Mouse (Mus musculus) urinary bladder, adult 18-20 months (tissue): ENCODE data around the gene Vav3.

Source experiments
- DNase-seq, 2 experiments: peaks; one replicate each; pipeline ENCODE4 v3.0.0; 2022; ENCODE audit warnings: low spot score in 2 of 2, mixed read lengths in 2 of 2

The Vav3 gene

GRCm38 (mm10) chr3:109340274-109341070, at the start of gene Vav3:
Gene Vav3 (plus strand): TSS chr3:109340653.
- peak; percentile 20 to 52 for DNase-seq

DNA sequence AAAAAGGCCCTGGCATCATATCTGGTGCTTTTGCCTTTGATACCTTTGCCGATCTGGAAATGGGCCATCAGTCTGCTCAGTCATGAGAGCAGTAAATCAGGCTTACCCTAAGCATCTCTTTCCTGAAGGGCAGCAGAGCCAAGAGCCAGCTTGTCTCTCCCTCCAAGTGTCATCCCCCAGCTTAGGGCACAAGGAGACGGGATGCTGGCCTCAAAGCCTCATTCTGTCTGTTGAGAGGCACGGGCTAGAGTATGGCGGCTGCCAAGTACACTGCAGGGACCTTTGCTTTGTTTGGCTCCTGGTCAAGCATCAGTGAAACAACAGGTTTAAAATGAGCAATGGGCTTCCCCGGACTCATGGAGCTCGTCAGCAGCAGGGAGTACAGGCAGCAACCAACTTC, 41.6 kb upstream of the Vav3 start:
- no peak for DNase-seq

- DNase-seq, result no peak
These were observed 41.0 kb upstream of the Vav3 start for GRCm38 (mm10) chr3:109299303-109300074.

GRCm38 (mm10) chr3:109302059-109302458, 38.4 kb upstream of the Vav3 start:
- DNase-seq, result no peak

- DNase-seq, result no peak
These were observed 33.0 kb upstream of the Vav3 start for GRCm38 (mm10) chr3:109307406-109307805.

- no peak for DNase-seq
These were observed 32.0 kb upstream of the Vav3 start for GRCm38 (mm10) chr3:109308468-109308867.

- DNase-seq, result peak in 1 of 2 experiments; percentile 18
These were observed 30.9 kb upstream of the Vav3 start for GRCm38 (mm10) chr3:109309317-109310265.

- DNase-seq, result no peak
These were observed 29.2 kb upstream of the Vav3 start for GRCm38 (mm10) chr3:109311172-109311824.

GRCm38 (mm10) chr3:109311875-109312274, 28.6 kb upstream of the Vav3 start:
- DNase-seq, result no peak

DNA sequence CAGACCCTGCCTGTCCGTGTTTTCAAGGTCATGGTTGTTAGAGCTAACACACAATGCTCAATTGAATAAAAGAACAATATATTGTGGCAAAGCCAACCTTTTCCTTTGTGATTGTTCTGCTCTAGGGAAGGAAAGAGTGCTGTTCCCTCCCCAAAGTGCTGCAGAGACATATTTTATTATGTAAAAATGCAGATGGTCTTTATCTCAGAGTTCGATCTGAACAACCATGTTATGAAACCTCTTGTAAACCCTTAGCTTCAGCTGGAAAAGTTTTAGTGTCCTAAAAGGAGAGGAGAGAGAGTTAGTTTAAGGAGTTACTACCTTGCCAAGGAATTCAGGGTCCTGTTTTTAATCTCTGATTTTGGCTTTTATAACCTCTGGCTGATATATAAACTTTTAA, 27.0 kb upstream of the Vav3 start:
- no peak for DNase-seq

DNA sequence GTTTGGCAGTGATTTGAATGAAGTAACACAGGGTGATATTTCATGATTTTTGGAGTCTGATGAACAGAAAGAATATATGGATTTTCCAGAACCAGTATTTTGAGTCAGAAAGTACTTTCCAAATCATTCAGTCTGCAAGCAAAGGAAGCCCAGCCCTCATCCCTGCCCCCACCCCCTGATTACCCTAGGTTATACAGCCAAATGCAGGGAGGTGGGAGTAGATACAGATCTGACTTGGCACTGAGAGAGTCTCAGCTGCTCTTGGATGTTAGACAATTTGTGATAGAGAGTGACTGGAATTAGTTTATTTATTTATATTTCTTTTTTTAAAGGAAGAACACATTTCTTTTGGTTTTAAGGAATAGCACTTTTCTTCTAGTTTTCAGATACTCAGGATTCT, 18.2 kb upstream of the Vav3 start:
- no peak for DNase-seq

GRCm38 (mm10) chr3:109323447-109324300, 16.8 kb upstream of the Vav3 start:
- DNase-seq, result no peak

DNA sequence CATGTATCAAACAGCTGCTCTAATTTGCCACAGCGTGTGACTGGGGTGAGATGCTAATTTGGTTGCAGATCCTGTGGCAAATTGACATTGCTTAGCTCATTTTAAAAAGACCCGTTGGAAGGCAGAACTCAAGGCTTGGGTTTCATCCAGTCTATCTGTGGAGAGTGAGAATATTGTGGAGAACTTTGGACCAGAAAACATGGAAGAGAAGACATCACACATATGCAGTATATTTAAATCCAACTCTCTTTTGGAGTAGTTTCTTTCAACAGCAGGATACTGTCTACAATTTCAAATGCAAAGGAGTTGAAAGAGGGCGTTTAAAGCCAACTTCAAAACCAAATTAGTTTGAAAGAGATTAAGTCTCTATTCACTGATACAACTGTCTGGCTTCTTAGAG, 13.3 kb upstream of the Vav3 start:
- DNase-seq, result no peak

DNA sequence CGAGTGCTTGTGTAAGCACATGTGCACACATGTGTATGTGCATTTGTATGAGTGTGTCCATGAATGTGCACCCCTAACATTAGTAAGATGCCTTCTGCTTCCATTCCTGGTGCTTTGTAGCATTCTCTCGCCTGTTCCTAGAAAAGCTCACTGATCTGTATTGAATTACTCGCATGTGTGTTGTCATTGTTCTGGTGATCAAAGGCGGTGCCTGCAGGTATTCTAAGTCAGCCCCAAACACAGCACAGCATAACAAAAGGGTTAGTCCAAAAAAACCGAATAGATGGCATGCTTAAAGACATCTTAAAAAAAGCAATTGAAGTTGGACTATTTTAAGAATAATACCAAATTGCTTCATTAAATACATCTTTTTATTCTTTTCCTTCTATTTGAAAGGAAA, 7.7 kb upstream of the Vav3 start:
- DNase-seq, result no peak

GRCm38 (mm10) chr3:109335470-109335869, 5.0 kb upstream of the Vav3 start:
- DNase-seq, result no peak

- no peak for DNase-seq
These were observed 1.2 kb upstream of the Vav3 start for GRCm38 (mm10) chr3:109339290-109339689.

GRCm38 (mm10) chr3:109339941-109340273, 546 bp upstream of the Vav3 start:
- peak; percentile 18 to 43 for DNase-seq

DNA sequence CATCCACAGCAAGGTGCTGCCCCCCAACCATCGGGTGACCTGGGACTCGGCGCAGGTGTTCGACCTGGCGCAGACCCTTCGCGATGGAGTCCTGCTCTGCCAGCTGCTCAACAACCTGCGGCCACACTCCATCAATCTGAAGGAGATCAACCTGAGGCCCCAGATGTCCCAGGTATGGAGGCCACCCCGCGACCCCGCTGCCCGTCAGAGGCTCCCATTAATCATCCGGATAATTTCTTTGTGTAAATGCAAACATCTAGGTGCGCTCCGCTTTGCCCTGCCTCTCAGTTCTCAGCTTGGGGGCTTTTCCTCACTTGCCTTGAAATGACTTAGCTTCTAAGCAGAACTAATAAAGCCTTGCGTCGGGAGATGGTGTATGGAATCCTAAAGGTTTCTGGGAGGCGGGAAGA, 623 bp downstream of the Vav3 start:
- DNase-seq, result peak in 1 of 2 experiments; percentile 18

GRCm38 (mm10) chr3:109341631-109342030, 1.2 kb downstream of the Vav3 start:
- peak in 1 of 2 experiments; percentile 12 for DNase-seq

DNA sequence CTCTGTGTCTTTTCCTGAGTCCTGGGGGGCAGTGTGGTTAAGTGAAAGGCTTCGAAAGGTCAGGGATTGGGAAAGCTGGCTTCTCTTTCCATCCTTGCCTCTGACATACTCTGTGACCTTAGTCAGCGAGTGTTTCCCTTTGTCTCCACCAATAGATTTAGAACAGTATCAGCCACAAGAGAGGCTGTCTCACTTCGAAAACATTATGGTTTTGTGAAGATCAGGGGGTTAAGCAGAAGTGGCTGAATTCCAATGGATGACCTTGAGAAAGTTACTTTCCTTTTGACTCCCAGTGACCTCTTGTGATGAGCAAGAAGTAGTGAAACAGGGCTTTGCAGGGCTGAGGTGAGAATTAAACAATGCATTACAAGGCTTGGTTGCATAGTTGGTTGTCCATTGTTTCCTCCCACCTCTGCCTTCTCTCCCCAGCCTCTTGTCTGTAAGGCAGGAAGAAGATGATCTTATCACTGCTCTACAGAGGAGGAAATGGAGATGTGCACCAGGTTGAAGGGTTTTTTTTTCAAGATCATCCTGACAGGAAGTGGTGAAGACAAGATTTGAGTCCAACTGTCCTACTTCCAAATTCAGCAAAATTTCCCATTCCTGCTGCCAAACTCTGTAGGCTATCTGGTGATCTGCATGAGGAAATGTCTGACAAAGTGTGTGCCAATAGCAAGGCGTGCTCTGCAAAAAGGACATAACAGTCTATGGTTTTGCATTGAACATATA, 11.7 kb downstream of the Vav3 start:
- no peak for DNase-seq
